Mouse (Mus musculus) midbrain, embryonic 15.5 days (tissue): ENCODE results near the gene Chd9. TPM values are rescaled to one million over a fixed set of nuclear protein-coding genes. Genes with fewer than 3 reads are reported as not detected.
A peak's percentile ranks its signal among the peaks of the same experiment; 100 is the strongest.

Source experiments
- ATAC-seq: fragments of 200-750 bp; cut with Nextera tagmentation; replicated peaks from 2 replicates; pipeline ENCODE4 v1.8.0; 2017; ENCODE audit warnings: moderate TSS enrichment
- H3K27ac ChIP-seq: fragments of 300-500 bp; sonication (generic); 2 replicates; pipeline ENCODE4 v1.5.1; 2015; ENCODE audit warnings: mild to moderate bottlenecking, inconsistent platforms
- H3K27me3 ChIP-seq: fragments of 300-500 bp; sonication (generic); replicated peaks from 2 replicates; pipeline ENCODE4 v1.6.1; 2015; ENCODE audit warnings: inconsistent platforms
- H3K36me3 ChIP-seq: fragments of 300-500 bp; sonication (generic); replicated peaks from 2 replicates; pipeline ENCODE4 v1.6.1; 2015; ENCODE audit warnings: inconsistent platforms
- H3K4me1 ChIP-seq: fragments of 300-500 bp; sonication (generic); 2 replicates; pipeline ENCODE4 v1.6.1; 2015; ENCODE audit warnings: inconsistent platforms
- H3K4me2 ChIP-seq: fragments of 300-500 bp; sonication (generic); 2 replicates; pipeline ENCODE4 v1.6.1; 2015; ENCODE audit warnings: inconsistent platforms, mild to moderate bottlenecking, moderate library complexity
- H3K4me3 ChIP-seq: fragments of 300-500 bp; sonication (generic); 2 replicates; pipeline ENCODE4 v1.5.1; 2015; ENCODE audit warnings: mild to moderate bottlenecking, inconsistent platforms
- H3K9ac ChIP-seq: fragments of 300-500 bp; sonication (generic); 2 replicates; pipeline ENCODE4 v1.6.1; 2015; ENCODE audit warnings: mild to moderate bottlenecking, inconsistent platforms
- H3K9me3 ChIP-seq: fragments of 300-500 bp; sonication (generic); 2 replicates; pipeline ENCODE4 v1.6.1; 2016; ENCODE audit warnings: inconsistent platforms
- WGBS: fragments of 180-500 bp; shearing (Covaris S2); methylation state at CpG from one replicate; pipeline ENCODE4 v1.1.7; 2015; ENCODE audit warnings: mixed read lengths; 5-methylcytosine and 5-hydroxymethylcytosine counted together
- polyA plus RNA-seq: library from polyadenylated mRNA; unstranded; fragments of >200 nt; fragmentation: Nextera tagmentation; extraction: Ambion mirVana; gene quantifications from 2 replicates; pipeline ENCODE4 v1.2.1, GENCODE M21; 2015

The Chd9 gene
- polyA plus RNA-seq, result 79.5 and 81.7 TPM in 2 replicates

- peak within 1 kb of the TSS; percentile 51 for H3K9ac ChIP-seq
- H3K27me3 ChIP-seq, result no peaks in the 10 kb centered on the region
- peaks cover 18% of the 10 kb centered on the region for H3K4me1 ChIP-seq
- peak within 1 kb of the TSS; percentile 68 for H3K27ac ChIP-seq
- H3K4me3 ChIP-seq, result peak within 1 kb of the TSS; percentile 47
- no peaks in the 10 kb centered on the region for H3K36me3 ChIP-seq
- H3K4me2 ChIP-seq, result peak within 1 kb of the TSS; percentile 76
- under 1% methylated on average over 39 of the region's 39 CpGs for WGBS
- ATAC-seq, result peak; percentile 96
- no peaks in the 10 kb centered on the region for H3K9me3 ChIP-seq
Observed at GRCm38 (mm10) chr8:90828181-90828986, at the start of gene Chd9. Chd9 (plus strand) TSS chr8:90828352.

DNA sequence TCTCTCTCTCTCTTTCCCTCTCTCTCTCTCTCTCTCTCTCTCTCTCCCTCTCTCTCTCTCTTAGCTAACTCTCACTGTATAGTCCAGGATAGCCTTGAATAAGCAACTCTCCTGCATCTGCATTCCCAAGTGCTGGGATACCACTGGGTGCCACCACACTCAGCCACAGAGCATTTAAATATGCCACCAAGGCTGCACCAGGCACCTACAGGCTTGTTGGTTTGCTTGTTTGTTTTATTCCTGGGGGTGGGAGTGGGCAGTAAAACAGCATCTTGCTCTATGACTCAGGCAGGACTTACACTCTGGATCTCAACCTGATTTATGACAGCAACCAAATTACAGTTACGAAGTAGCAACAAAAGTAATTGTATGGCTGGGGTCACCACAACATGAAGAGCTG lies 36.5 kb upstream of the Chd9 start:
- peaks cover 13% of the 10 kb centered on the region for H3K4me1 ChIP-seq
- H3K9ac ChIP-seq, result no peak overlapping the region
- WGBS, result 94% methylated on average over 1 of the region's 1 CpGs
- no peak for ATAC-seq
- no peaks in the 10 kb centered on the region for H3K9me3 ChIP-seq
- H3K36me3 ChIP-seq, result no peaks in the 10 kb centered on the region
- no peak overlapping the region for H3K4me3 ChIP-seq
- no peak overlapping the region for H3K4me2 ChIP-seq
- no peaks in the 10 kb centered on the region for H3K27me3 ChIP-seq
- no peak overlapping the region for H3K27ac ChIP-seq

GRCm38 (mm10) chr8:90793710-90794109 lies 34.4 kb upstream of the Chd9 start:
- 0% methylated on average over 3 of the region's 3 CpGs for WGBS
- H3K4me3 ChIP-seq, result no peak overlapping the region
- no peak overlapping the region for H3K4me2 ChIP-seq
- H3K27me3 ChIP-seq, result no peaks in the 10 kb centered on the region
- H3K9ac ChIP-seq, result no peak overlapping the region
- peak; percentile 56; the same call in 1 of the 2 replicates for ATAC-seq
- H3K4me1 ChIP-seq, result peaks cover 13% of the 10 kb centered on the region
- H3K9me3 ChIP-seq, result no peaks in the 10 kb centered on the region
- H3K27ac ChIP-seq, result 0 out of 2 replicates have a peak overlapping the region, but pooled peaks have one; percentile 17
- no peaks in the 10 kb centered on the region for H3K36me3 ChIP-seq

DNA sequence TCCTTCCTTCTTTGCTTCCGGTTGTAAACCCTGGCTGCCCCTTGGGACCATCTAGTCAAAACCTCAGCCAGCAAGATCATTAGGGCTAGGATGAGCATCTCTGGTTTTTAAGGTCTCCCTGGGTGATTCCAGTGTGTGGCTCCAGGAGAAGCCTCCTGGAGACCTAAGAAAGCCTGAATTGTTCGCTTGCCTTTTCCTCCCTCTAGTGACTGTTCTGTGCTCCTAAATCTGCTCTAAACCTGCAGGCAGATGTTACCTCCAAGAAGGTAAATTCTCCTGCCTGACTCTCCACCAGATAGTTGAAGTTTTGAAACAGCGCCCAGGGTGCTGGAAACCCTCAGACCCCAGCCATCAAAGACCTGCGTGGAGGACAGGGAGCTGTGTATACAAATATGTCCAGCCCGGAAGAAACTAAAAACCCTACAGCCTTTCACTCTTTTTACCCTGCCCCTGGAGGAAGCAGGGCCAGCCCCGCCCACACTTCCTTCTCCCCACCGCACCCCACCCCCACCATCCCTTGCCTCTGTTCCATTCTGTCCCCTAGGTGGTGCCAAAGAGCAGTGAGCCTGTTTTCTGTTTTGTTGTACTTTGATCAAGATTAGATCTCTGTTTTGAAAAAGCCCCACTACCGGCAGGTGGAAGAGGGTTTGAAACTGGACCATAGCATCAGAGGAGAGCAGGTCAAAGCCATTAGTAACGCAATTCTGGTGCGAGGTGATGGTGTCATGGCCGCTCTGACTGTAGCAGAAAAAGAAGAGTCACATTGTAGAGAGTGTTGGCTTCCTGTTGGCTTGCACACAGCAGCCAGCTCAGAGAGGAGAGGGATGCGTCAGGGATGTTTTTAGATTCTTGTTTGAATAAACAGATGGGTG lies 32.9 kb upstream of the Chd9 start:
- H3K4me2 ChIP-seq, result peak overlapping the region; percentile 42
- H3K4me3 ChIP-seq, result no peak overlapping the region
- peaks cover 13% of the 10 kb centered on the region for H3K4me1 ChIP-seq
- H3K9ac ChIP-seq, result no peak overlapping the region
- no peak; the same call in 1 of the 2 replicates for ATAC-seq
- WGBS, result 11% methylated on average over 12 of the region's 12 CpGs
- no peak overlapping the region for H3K27ac ChIP-seq
- H3K27me3 ChIP-seq, result no peaks in the 10 kb centered on the region
- no peaks in the 10 kb centered on the region for H3K9me3 ChIP-seq
- H3K36me3 ChIP-seq, result no peaks in the 10 kb centered on the region

DNA sequence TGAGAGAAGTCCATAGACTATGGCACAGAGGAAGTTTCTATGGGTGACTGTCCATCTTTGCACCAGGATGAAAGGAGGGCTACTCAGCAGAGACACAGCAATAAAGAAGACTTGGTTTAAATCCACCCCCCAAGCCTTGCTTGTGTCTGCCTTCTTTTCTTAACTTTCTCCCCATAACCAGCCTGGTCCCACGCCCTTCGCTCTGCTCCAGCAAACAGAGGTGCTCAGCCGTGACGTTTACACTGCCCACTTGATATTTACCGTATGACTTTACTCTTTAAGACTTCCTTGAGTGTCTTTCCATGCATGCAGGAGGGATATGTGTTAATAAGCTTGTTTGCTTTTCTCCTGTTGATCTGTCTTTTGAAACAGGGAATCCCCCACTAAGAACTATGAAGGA lies 28.7 kb upstream of the Chd9 start:
- no peak overlapping the region for H3K27ac ChIP-seq
- H3K9ac ChIP-seq, result no peak overlapping the region
- 53% methylated on average over 5 of the region's 5 CpGs for WGBS
- H3K27me3 ChIP-seq, result no peaks in the 10 kb centered on the region
- H3K4me2 ChIP-seq, result no peak overlapping the region
- H3K9me3 ChIP-seq, result no peaks in the 10 kb centered on the region
- no peaks in the 10 kb centered on the region for H3K36me3 ChIP-seq
- no peak overlapping the region for H3K4me3 ChIP-seq
- H3K4me1 ChIP-seq, result peaks cover 10% of the 10 kb centered on the region; the same call in 1 of the 2 replicates
- no peak for ATAC-seq

DNA sequence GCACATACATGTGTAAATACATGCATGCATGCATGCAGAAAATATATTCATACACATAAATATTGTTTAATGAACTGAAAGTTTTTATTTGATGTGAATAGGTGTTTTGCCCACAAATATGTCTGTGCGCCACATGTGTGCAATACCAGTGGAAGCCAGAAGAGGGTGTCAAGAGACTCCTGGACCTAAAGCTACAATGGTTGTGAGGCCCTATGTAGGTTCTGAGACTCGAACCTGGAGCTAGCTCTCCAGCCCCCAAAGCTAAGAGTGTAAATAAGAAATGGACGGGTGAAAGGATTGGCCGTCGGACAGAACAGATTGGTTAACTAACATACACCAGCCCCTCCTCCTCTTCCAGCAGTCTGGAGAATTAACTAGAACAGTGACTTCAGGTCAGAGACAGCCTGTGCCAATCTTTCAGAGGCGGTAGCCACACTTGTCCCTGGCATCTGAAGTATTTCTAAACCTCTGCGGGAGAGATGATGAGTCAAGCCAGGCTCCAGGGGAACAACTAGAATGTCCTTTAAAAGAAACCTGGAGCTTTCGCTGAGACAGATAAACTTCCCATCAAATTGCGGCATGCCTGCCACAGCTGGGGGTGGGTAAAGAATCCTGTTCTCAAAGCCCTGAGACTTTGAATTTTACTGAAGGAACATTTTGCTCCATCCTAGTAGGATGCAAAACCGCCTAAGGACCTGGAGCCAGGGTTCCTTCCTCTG lies 14.4 kb upstream of the Chd9 start:
- H3K27me3 ChIP-seq, result no peaks in the 10 kb centered on the region

GRCm38 (mm10) chr8:90816061-90816882 lies 11.9 kb upstream of the Chd9 start:
- 59% methylated on average over 23 of the region's 23 CpGs for WGBS
- no peak overlapping the region for H3K4me2 ChIP-seq
- H3K36me3 ChIP-seq, result no peaks in the 10 kb centered on the region

More for the DNA sequence above, 14.4 kb upstream of the Chd9 start:
- no peaks in the 10 kb centered on the region for H3K9me3 ChIP-seq
- H3K36me3 ChIP-seq, result no peaks in the 10 kb centered on the region
- WGBS, result 88% methylated on average over 10 of the region's 10 CpGs
- H3K4me3 ChIP-seq, result no peak overlapping the region
- no peak overlapping the region for H3K4me2 ChIP-seq
- ATAC-seq, result no peak
- peaks cover 10% of the 10 kb centered on the region; the same call in 1 of the 2 replicates for H3K4me1 ChIP-seq
- no peak overlapping the region for H3K27ac ChIP-seq
- H3K9ac ChIP-seq, result no peak overlapping the region

GRCm38 (mm10) chr8:90817293-90817692 lies 10.9 kb upstream of the Chd9 start, which contains the start of gene Gm19935:
Gm19935 (minus strand) TSS chr8:90817393.
- Histone ChIP-seq H3K27me3 (no peaks in the 10 kb centered on the region), H3K4me3 (no peak within 1 kb of the TSS), H3K9ac (no peak within 1 kb of the TSS), H3K4me1 (peaks cover 10% of the 10 kb centered on the region; the same call in 1 of the 2 replicates), H3K9me3 (no peaks in the 10 kb centered on the region), H3K4me2 (no peak within 1 kb of the TSS), H3K36me3 (no peaks in the 10 kb centered on the region), H3K27ac (no peak within 1 kb of the TSS)
- ATAC-seq, result no peak
- WGBS, result 83% methylated on average over 2 of the region's 2 CpGs

More at GRCm38 (mm10) chr8:90816061-90816882, 11.9 kb upstream of the Chd9 start:
- Histone ChIP-seq H3K27me3 (no peaks in the 10 kb centered on the region), H3K4me1 (peaks cover 10% of the 10 kb centered on the region; the same call in 1 of the 2 replicates), H3K9me3 (no peaks in the 10 kb centered on the region), H3K9ac (no peak overlapping the region), H3K4me3 (no peak overlapping the region), H3K27ac (no peak overlapping the region)
- no peak for ATAC-seq

DNA sequence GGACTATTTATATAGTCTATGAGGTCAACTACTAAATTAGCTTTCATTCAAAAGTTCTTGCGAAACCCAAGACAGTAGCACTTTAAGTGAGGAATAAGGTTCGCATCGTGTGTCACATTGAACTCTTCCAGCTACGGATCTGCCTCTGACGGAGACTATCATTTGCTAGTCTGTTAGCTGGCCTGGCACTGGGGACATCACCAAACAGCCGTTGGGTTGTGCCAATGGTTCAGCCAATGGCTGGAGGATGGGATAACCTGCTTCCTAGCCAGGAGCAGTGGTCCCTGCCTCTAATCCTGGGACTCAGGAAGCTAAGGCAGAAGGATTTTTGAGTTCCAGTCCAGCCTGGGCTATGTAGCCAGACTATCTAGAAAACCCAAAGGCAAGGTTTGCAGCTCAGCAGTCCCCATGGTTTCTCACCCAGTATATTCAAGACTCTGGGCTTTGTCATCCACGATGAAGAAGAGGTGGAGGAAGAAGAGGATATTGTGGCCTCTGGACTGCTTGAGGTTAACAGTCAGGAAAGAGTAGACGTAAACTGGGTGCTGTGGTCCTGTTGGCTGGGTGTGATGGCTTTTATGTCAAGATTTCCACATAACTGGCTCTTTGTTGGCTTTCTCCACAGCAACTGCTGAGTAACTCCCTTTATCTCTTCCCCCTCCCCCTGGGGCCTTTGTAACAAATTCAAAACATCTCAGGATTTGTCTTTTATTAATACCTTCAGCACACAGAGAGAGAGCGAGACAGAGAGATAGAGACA lies 8.4 kb upstream of the Chd9 start:
- Histone ChIP-seq H3K4me2 (no peak overlapping the region), H3K27me3 (no peaks in the 10 kb centered on the region), H3K9ac (no peak overlapping the region), H3K36me3 (no peaks in the 10 kb centered on the region), H3K9me3 (no peaks in the 10 kb centered on the region), H3K27ac (no peak overlapping the region), H3K4me1 (peaks cover 10% of the 10 kb centered on the region; the same call in 1 of the 2 replicates), H3K4me3 (no peak overlapping the region)
- no peak for ATAC-seq
- WGBS, result 83% methylated on average over 9 of the region's 9 CpGs

GRCm38 (mm10) chr8:90820321-90820696 lies 7.8 kb upstream of the Chd9 start:
- H3K36me3 ChIP-seq, result no peaks in the 10 kb centered on the region
- H3K27ac ChIP-seq, result no peak overlapping the region
- H3K27me3 ChIP-seq, result no peaks in the 10 kb centered on the region
- ATAC-seq, result no peak
- no peak overlapping the region for H3K4me2 ChIP-seq
- no peak overlapping the region for H3K4me3 ChIP-seq
- no peaks in the 10 kb centered on the region for H3K9me3 ChIP-seq
- H3K9ac ChIP-seq, result no peak overlapping the region
- 84% methylated on average over 4 of the region's 4 CpGs for WGBS
- H3K4me1 ChIP-seq, result peaks cover 10% of the 10 kb centered on the region; the same call in 1 of the 2 replicates

DNA sequence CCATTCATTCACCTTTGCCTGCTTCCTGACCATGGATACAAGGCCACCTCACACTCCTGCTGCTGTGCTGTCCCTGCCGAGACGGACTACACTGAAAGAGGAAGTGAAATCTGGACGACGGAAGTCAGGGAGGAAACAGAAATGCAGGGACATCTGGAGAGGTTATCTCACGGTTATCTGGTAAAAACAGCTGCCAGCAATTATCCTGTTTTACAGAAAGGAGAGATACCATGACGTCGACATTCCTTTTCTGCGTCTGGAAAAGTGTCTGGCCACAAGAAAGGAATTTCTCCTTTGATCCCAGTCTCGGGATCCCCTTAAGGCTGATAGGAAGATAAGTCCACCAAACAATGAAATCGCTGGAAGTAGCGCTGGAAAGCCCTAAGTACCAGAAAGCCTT lies 5.7 kb upstream of the Chd9 start:
- Histone ChIP-seq H3K9ac (no peak overlapping the region), H3K36me3 (no peaks in the 10 kb centered on the region), H3K4me1 (no peaks in the 10 kb centered on the region), H3K4me2 (no peak overlapping the region), H3K27ac (no peak overlapping the region), H3K27me3 (no peaks in the 10 kb centered on the region), H3K4me3 (no peak overlapping the region), H3K9me3 (no peaks in the 10 kb centered on the region)
- 62% methylated on average over 11 of the region's 11 CpGs for WGBS
- no peak for ATAC-seq
